Mouse (Mus musculus): ENCODE measurements around the gene Adamts1. TPM values are rescaled to one million over a fixed set of nuclear protein-coding genes. Genes with fewer than 3 reads are reported as not detected.

Adamts1 gene
- polyA plus RNA-seq, 1 experiment: 29.3 TPM

- Histone ChIP-seq H3K27me3 (replicated peaks; ENCODE audit: control insufficient read depth, insufficient read depth, low read length) (no peaks in the 10 kb centered on the region), H3K4me1 (ENCODE audit: control insufficient read depth, insufficient read depth, low read length) (no peaks in the 10 kb centered on the region), H3K27ac (ENCODE audit: insufficient read depth, low read depth, low read length) (no peak overlapping the region), H3K36me3 (ENCODE audit: control insufficient read depth, insufficient read depth, low read length) (no peaks in the 10 kb centered on the region), H3K4me3 (ENCODE audit: insufficient read depth, low read depth, low read length) (no peak overlapping the region)
- no peak for DNase-seq
- no peak for TF ChIP-seq CTCF (conservative IDR thresholded peaks at IDR 0.05; ENCODE audit: insufficient read depth, insufficient read length, low read depth, low read length)
- WGBS: 70% methylated on average over 2 of the region's 2 CpGs
Observed at GRCm38 (mm10) chr16:85805581-85805980, 2.7 kb upstream of the Adamts1 start.

GRCm38 (mm10) chr16:85803613-85804551 lies 969 bp upstream of the Adamts1 start:
- H3K4me3 ChIP-seq (ENCODE audit: insufficient read depth, low read depth, low read length): peak overlapping the region; percentile 69
- under 1% methylated on average over 25 of the region's 25 CpGs for WGBS
- no peaks in the 10 kb centered on the region for H3K27me3 ChIP-seq (replicated peaks; ENCODE audit: control insufficient read depth, insufficient read depth, low read length)
- peaks cover 7% of the 10 kb centered on the region; the same call in 1 of the 2 replicates for H3K4me1 ChIP-seq (ENCODE audit: control insufficient read depth, insufficient read depth, low read length)
- peak; percentile 94 for DNase-seq
- peak; percentile 73 for TF ChIP-seq POLR2A (IDR thresholded peaks at IDR 0.05; ENCODE audit: low read depth, low read length)
- TF ChIP-seq CTCF (conservative IDR thresholded peaks at IDR 0.05; ENCODE audit: insufficient read depth, insufficient read length, low read depth, low read length): no peak
- H3K36me3 ChIP-seq (ENCODE audit: control insufficient read depth, insufficient read depth, low read length): peaks cover 2% of the 10 kb centered on the region; the same call in 1 of the 2 replicates
- H3K27ac ChIP-seq (ENCODE audit: insufficient read depth, low read depth, low read length): peak overlapping the region; percentile 94

- no peak for TF ChIP-seq CTCF (conservative IDR thresholded peaks at IDR 0.05; ENCODE audit: insufficient read depth, insufficient read length, low read depth, low read length)
- TF ChIP-seq POLR2A (IDR thresholded peaks at IDR 0.05; ENCODE audit: low read depth, low read length): no peak
- peaks cover 16% of the 10 kb centered on the region; the same call in 1 of the 2 replicates for H3K4me1 ChIP-seq (ENCODE audit: control insufficient read depth, insufficient read depth, low read length)
- peak overlapping the region; percentile 69 for H3K4me3 ChIP-seq (ENCODE audit: insufficient read depth, low read depth, low read length)
- no peaks in the 10 kb centered on the region for H3K27me3 ChIP-seq (replicated peaks; ENCODE audit: control insufficient read depth, insufficient read depth, low read length)
- peak; percentile 47 for DNase-seq
- under 1% methylated on average over 67 of the region's 67 CpGs for WGBS
- H3K27ac ChIP-seq (ENCODE audit: insufficient read depth, low read depth, low read length): peak overlapping the region; percentile 77
- H3K36me3 ChIP-seq (ENCODE audit: control insufficient read depth, insufficient read depth, low read length): peaks cover 8% of the 10 kb centered on the region; the same call in 1 of the 2 replicates
Observed at GRCm38 (mm10) chr16:85801971-85802811, 722 bp downstream of the Adamts1 start.

GRCm38 (mm10) chr16:85801252-85801651 lies 1.7 kb downstream of the Adamts1 start:
- peaks cover 9% of the 10 kb centered on the region; the same call in 1 of the 2 replicates for H3K36me3 ChIP-seq (ENCODE audit: control insufficient read depth, insufficient read depth, low read length)
- under 1% methylated on average over 23 of the region's 23 CpGs for WGBS
- TF ChIP-seq POLR2A (IDR thresholded peaks at IDR 0.05; ENCODE audit: low read depth, low read length) (no peak), CTCF (conservative IDR thresholded peaks at IDR 0.05; ENCODE audit: insufficient read depth, insufficient read length, low read depth, low read length) (peak; percentile 50)
- H3K4me1 ChIP-seq (ENCODE audit: control insufficient read depth, insufficient read depth, low read length): peaks cover 21% of the 10 kb centered on the region; the same call in 1 of the 2 replicates
- H3K27me3 ChIP-seq (replicated peaks; ENCODE audit: control insufficient read depth, insufficient read depth, low read length): no peaks in the 10 kb centered on the region
- H3K27ac ChIP-seq (ENCODE audit: insufficient read depth, low read depth, low read length): peak overlapping the region; percentile 68
- peak; percentile 90 for DNase-seq
- peak overlapping the region; percentile 69 for H3K4me3 ChIP-seq (ENCODE audit: insufficient read depth, low read depth, low read length)

- Histone ChIP-seq H3K27ac (ENCODE audit: insufficient read depth, low read depth, low read length) (peak overlapping the region; percentile 68), H3K4me1 (ENCODE audit: control insufficient read depth, insufficient read depth, low read length) (peaks cover 22% of the 10 kb centered on the region; the same call in 1 of the 2 replicates), H3K36me3 (ENCODE audit: control insufficient read depth, insufficient read depth, low read length) (peaks cover 9% of the 10 kb centered on the region; the same call in 1 of the 2 replicates), H3K4me3 (ENCODE audit: insufficient read depth, low read depth, low read length) (peak overlapping the region; percentile 69), H3K27me3 (replicated peaks; ENCODE audit: control insufficient read depth, insufficient read depth, low read length) (no peaks in the 10 kb centered on the region)
- no peak for TF ChIP-seq POLR2A (IDR thresholded peaks at IDR 0.05; ENCODE audit: low read depth, low read length)
- no peak for TF ChIP-seq CTCF (conservative IDR thresholded peaks at IDR 0.05; ENCODE audit: insufficient read depth, insufficient read length, low read depth, low read length)
- peak; percentile 96 for DNase-seq
- WGBS: 1% methylated on average over 8 of the region's 8 CpGs
Observed at GRCm38 (mm10) chr16:85800691-85801090, 2.2 kb downstream of the Adamts1 start.

GRCm38 (mm10) chr16:85799971-85800370 lies 2.9 kb downstream of the Adamts1 start:
- no peak for DNase-seq
- no peak overlapping the region for H3K27ac ChIP-seq (ENCODE audit: insufficient read depth, low read depth, low read length)
- 18% methylated on average over 9 of the region's 9 CpGs for WGBS
- TF ChIP-seq CTCF (conservative IDR thresholded peaks at IDR 0.05; ENCODE audit: insufficient read depth, insufficient read length, low read depth, low read length) (no peak), POLR2A (IDR thresholded peaks at IDR 0.05; ENCODE audit: low read depth, low read length) (no peak)
- H3K4me3 ChIP-seq (ENCODE audit: insufficient read depth, low read depth, low read length): peak overlapping the region; percentile 46
- peaks cover 9% of the 10 kb centered on the region; the same call in 1 of the 2 replicates for H3K36me3 ChIP-seq (ENCODE audit: control insufficient read depth, insufficient read depth, low read length)
- peaks cover 22% of the 10 kb centered on the region; the same call in 1 of the 2 replicates for H3K4me1 ChIP-seq (ENCODE audit: control insufficient read depth, insufficient read depth, low read length)
- no peaks in the 10 kb centered on the region for H3K27me3 ChIP-seq (replicated peaks; ENCODE audit: control insufficient read depth, insufficient read depth, low read length)
